Mouse (Mus musculus) stomach, postnatal 0 days (tissue): ENCODE measurements around the gene Gm49395. TPM values are rescaled to one million over a fixed set of nuclear protein-coding genes. Genes with fewer than 3 reads are reported as not detected.

Source experiments
- ATAC-seq: fragments of 200-750 bp; cut with Nextera tagmentation; 2 replicates; pipeline ENCODE4 v1.8.0; 2017; ENCODE audit not compliant: low FRiP score, low TSS enrichment
- DNase-seq: peaks from one replicate; pipeline ENCODE4 v3.0.0-alpha.2; 2016; ENCODE audit warnings: low spot score
- H3K27ac ChIP-seq: fragments of 300-500 bp; sonication (generic); replicated peaks from 2 replicates; pipeline ENCODE4 v1.5.1; 2014; ENCODE audit warnings: mild to moderate bottlenecking, control low read depth
- H3K27me3 ChIP-seq: fragments of 300-500 bp; sonication (generic); 2 replicates; pipeline ENCODE4 v1.6.1; 2014; ENCODE audit warnings: low read length; ENCODE audit not compliant: control insufficient read depth, insufficient read depth
- H3K36me3 ChIP-seq: fragments of 300-500 bp; sonication (generic); 2 replicates; pipeline ENCODE4 v1.6.1; 2014; ENCODE audit warnings: low read length, mixed read lengths; ENCODE audit not compliant: control insufficient read depth, insufficient read depth
- H3K4me1 ChIP-seq: fragments of 300-500 bp; sonication (generic); replicated peaks from 2 replicates; pipeline ENCODE4 v1.6.1; 2014; ENCODE audit warnings: antibody characterized with exemption; ENCODE audit not compliant: control insufficient read depth, insufficient read depth
- H3K4me2 ChIP-seq: fragments of 300-500 bp; sonication (generic); replicated peaks from 2 replicates; pipeline ENCODE4 v1.6.1; 2014; ENCODE audit warnings: low read depth, mild to moderate bottlenecking, control low read depth, moderate library complexity
- H3K4me3 ChIP-seq: fragments of 300-500 bp; sonication (generic); 2 replicates; pipeline ENCODE4 v1.5.1; 2014; ENCODE audit warnings: low read depth, low read length, control low read depth
- H3K9ac ChIP-seq: fragments of 300-500 bp; sonication (generic); 2 replicates; pipeline ENCODE4 v1.6.1; 2014; ENCODE audit warnings: mild to moderate bottlenecking, low read length, control low read depth, mixed read lengths
- H3K9me3 ChIP-seq: fragments of 300-500 bp; sonication (generic); 2 replicates; pipeline ENCODE4 v1.6.1; 2016; ENCODE audit warnings: low read length; ENCODE audit not compliant: control insufficient read depth
- CTCF ChIP-seq: IDR thresholded peaks from 2 replicates; pipeline ENCODE4 v1.5.1; 2016; ENCODE audit warnings: antibody characterized with exemption, low read depth, mild to moderate bottlenecking, moderate library complexity
- EP300 ChIP-seq: optimal IDR thresholded peaks from 2 replicates; pipeline ENCODE3; 2016; ENCODE audit warnings: antibody characterized with exemption
- WGBS: fragments of 180-500 bp; shearing (Covaris S2); extraction: QIAGEN DNeasy Blood & Tissue Kit; methylation state at CpG from one replicate; pipeline ENCODE4 v1.1.7; 2014; 5-methylcytosine and 5-hydroxymethylcytosine counted together
- polyA plus RNA-seq: library from polyadenylated mRNA; unstranded; fragments of >200 nt; fragmentation: Nextera tagmentation; extraction: Ambion mirVana; gene quantifications from 2 replicates; pipeline ENCODE4 v1.2.1, GENCODE M21; 2015

Gm49395 gene
- polyA plus RNA-seq, 1 experiment from 2014 or later, result 9.4 TPM

DNA sequence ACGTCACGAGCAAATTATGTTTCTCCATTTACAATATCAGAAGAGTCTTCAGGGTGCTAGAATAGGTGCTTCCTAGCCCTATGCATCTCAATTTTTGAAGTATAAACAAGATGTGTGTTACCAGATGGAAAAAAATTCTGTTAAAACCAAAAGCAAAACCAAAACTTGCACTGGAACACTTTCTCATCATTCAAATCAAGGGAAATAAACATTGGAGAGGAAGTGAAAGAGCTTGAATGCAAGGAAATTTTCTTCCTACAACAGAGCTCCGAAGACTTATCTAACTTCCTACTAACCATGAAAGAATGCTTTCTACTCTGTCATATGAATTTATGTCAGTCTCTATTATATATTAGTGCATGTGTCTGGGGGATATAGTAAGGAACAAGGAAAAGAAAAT, 35.0 kb upstream of the Gm49395 start:
- H3K9ac ChIP-seq, result no peak overlapping the region
- TF ChIP-seq CTCF (no peak), EP300 (no peak)
- no peak overlapping the region for H3K27ac ChIP-seq
- WGBS, result 65% methylated on average over 3 of the region's 3 CpGs
- no peak for DNase-seq
- H3K9me3 ChIP-seq, result no peaks in the 10 kb centered on the region
- H3K4me2 ChIP-seq, result no peak overlapping the region
- no peaks in the 10 kb centered on the region for H3K4me1 ChIP-seq
- no peaks in the 10 kb centered on the region for H3K36me3 ChIP-seq
- H3K4me3 ChIP-seq, result no peak overlapping the region
- ATAC-seq, result no peak
- no peaks in the 10 kb centered on the region for H3K27me3 ChIP-seq

- DNase-seq, result no peak
- no peaks in the 10 kb centered on the region for H3K9me3 ChIP-seq
- no peak overlapping the region for H3K9ac ChIP-seq
- no peak for TF ChIP-seq EP300
- no peak for TF ChIP-seq CTCF
- no peak overlapping the region for H3K4me3 ChIP-seq
- no peaks in the 10 kb centered on the region for H3K4me1 ChIP-seq
- no peaks in the 10 kb centered on the region for H3K36me3 ChIP-seq
- H3K4me2 ChIP-seq, result no peak overlapping the region
- WGBS, result 11% methylated on average over 5 of the region's 5 CpGs
- no peaks in the 10 kb centered on the region for H3K27me3 ChIP-seq
- H3K27ac ChIP-seq, result no peak overlapping the region
- no peak for ATAC-seq
Observed at GRCm38 (mm10) chr13:115132435-115132834, 30.7 kb upstream of the Gm49395 start.

DNA sequence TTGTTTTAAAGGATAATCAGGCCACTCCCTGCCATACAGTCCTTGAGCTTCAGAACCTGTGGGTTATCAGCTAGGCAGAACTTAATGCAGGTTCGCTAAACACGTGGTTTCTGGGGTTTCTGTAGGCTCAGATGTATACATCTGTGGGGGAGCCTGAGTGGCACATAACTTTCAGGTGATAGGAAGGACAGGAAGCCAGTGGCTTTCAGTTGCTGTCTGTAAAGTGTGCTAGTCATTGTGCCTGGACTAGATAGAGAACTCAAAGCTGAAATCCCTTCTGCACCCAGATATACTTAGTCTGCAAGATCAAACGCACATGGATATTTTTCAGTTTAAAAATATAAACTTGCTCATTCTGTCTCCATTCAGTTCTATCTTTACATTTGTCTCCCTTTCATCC, 29.7 kb upstream of the Gm49395 start:
- 61% methylated on average over 3 of the region's 3 CpGs for WGBS
- ATAC-seq, result no peak
- Histone ChIP-seq H3K36me3 (no peaks in the 10 kb centered on the region), H3K27me3 (no peaks in the 10 kb centered on the region), H3K4me2 (no peak overlapping the region), H3K9me3 (no peaks in the 10 kb centered on the region), H3K4me1 (no peaks in the 10 kb centered on the region), H3K4me3 (no peak overlapping the region), H3K27ac (no peak overlapping the region), H3K9ac (no peak overlapping the region)
- DNase-seq, result no peak
- TF ChIP-seq EP300 (no peak), CTCF (no peak)

DNA sequence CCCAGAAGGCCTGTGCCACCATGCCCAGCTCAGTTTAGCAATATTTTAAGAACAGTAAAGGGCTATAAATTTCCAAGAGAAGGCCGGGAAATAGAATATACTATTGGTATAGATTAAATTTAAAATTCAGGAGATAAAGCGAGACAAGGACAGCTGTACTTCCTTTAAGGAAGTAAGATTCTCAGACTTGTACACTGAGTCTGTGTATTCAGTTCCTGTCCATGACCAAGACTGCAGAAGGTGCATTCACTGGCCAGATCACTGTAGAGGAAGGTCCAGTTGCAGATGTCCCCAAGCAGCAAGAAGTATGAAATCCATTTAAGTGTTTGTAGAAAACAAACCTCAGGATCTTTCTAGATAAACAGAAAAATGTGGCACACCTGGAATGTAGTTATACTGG, 28.3 kb upstream of the Gm49395 start:
- ATAC-seq (no peak), DNase-seq (no peak)
- Histone ChIP-seq H3K36me3 (no peaks in the 10 kb centered on the region), H3K9ac (no peak overlapping the region), H3K27ac (no peak overlapping the region), H3K4me3 (no peak overlapping the region), H3K27me3 (no peaks in the 10 kb centered on the region), H3K9me3 (no peaks in the 10 kb centered on the region), H3K4me2 (no peak overlapping the region), H3K4me1 (no peaks in the 10 kb centered on the region)
- WGBS, result 85% methylated on average over 2 of the region's 2 CpGs
- TF ChIP-seq CTCF (no peak), EP300 (no peak)

GRCm38 (mm10) chr13:115127826-115128225, 26.1 kb upstream of the Gm49395 start:
- ATAC-seq (no peak), DNase-seq (no peak)
- H3K27ac ChIP-seq, result no peak overlapping the region
- H3K4me1 ChIP-seq, result no peaks in the 10 kb centered on the region
- H3K9me3 ChIP-seq, result no peaks in the 10 kb centered on the region
- H3K9ac ChIP-seq, result no peak overlapping the region
- TF ChIP-seq CTCF, result no peak
- WGBS, result 86% methylated on average over 1 of the region's 1 CpGs
- H3K27me3 ChIP-seq, result no peaks in the 10 kb centered on the region
- H3K4me2 ChIP-seq, result no peak overlapping the region
- no peaks in the 10 kb centered on the region for H3K36me3 ChIP-seq
- no peak overlapping the region for H3K4me3 ChIP-seq

- TF ChIP-seq CTCF, result no peak
- no peak for TF ChIP-seq EP300
- H3K9ac ChIP-seq, result no peak overlapping the region
- no peak overlapping the region for H3K4me2 ChIP-seq
- H3K27me3 ChIP-seq, result no peaks in the 10 kb centered on the region
- H3K9me3 ChIP-seq, result no peaks in the 10 kb centered on the region
- no peak overlapping the region for H3K4me3 ChIP-seq
- H3K36me3 ChIP-seq, result no peaks in the 10 kb centered on the region
- 89% methylated on average over 2 of the region's 2 CpGs for WGBS
- ATAC-seq (peak; percentile 93), DNase-seq (no peak)
- H3K4me1 ChIP-seq, result no peaks in the 10 kb centered on the region
- no peak overlapping the region for H3K27ac ChIP-seq
Observed at GRCm38 (mm10) chr13:115126534-115126933, 24.8 kb upstream of the Gm49395 start.
